Mouse (Mus musculus) spleen, embryonic (tissue): ENCODE measurements around the gene Mlc1.

Source experiments
- CTCF ChIA-PET: fragments of 350-600 bp; sonication (Branson Sonifier 250); formaldehyde crosslinking; loops from one replicate; lab custom pipeline; 2022; lab: Charles Lee

Gene Mlc1

DNA sequence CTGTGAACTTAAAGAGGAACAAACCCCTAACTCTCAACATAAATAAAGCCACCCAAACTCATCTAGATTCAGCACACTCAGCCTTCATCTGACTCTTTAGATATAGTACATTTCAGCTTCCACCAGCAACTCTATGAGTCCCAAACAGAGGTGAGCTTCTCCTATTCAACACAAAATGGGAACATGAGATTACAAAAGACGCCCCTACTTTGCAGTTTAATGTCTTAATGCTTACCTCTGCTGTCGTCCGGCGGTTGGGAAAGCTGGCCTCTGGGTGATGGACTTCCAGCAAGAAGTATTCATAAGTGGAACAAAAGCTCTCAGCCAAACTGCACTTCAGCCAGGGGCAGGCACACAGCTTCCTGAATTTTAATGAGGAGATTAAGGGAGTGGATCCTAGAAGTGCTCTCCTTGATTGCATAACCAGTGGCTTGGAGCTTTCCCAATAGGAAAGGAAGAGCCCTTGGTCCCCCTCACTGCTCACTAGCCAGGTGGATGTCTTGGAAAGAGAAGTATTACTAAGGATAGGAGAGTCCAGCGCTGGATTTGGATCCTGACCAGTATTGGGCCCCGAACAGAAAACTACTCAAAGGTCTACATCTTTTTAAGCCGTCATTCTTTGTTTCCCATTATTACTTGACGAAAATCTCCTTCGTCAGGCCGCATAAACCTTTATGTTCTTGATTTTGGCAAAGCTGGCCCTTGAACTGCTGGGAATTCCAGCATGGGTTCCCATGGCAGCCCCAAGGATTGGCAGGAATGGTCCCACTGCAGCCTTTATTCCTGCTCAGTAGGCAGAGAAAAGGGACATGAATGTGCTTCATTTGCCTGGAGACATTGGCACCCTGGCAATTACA lies at the start of gene Mlc1:
Gene Mlc1 (minus strand): TSS at position 727 of the 857 bp plus-strand sequence.
- CTCF ChIA-PET, result no interaction called here

DNA sequence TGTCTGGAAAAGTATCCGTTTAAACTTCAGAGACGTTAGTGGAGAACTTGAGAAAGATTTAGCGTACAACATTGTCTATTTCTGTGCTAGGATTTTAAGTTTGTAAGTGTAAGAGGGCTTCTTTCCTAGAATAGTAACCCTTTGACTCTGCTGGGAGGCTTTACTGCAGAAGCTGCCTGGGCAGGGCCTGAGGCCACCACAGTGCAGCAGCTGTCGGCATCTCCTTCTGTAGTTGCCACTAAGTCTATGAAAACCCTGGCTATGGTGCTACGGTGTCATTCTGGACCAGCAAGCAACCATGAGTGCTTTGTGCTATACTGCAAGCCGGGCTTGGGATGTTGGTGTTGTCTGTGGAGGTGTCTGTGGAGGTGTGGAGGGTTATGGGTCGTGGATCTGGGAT lies 41.7 kb upstream of the Mlc1 start:
- CTCF ChIA-PET, result no interaction called here

DNA sequence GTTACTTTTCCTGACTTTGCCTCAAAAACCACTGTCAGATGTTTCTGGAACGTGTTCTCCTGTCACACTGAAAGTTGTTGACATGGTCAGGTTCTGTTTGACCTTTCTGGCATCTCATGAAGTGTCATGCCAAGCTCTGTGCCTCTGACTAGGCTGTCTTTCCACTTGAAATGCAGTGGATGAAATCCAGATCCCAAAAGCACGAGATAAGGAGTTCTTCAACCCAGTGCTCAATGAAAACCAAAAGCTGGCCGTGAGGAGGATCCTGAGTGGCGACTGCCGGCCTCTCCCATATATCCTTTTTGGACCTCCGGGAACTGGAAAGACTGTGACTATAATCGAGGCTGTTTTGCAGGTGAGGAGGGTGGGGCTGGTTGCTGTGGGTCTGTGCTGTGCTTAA lies 41.3 kb upstream of the Mlc1 start:
- CTCF ChIA-PET, result no interaction called here

GRCm38 (mm10) chr15:89016722-89017121 lies 37.9 kb upstream of the Mlc1 start:
- CTCF ChIA-PET, result no interaction called here

- CTCF ChIA-PET, result interaction anchor here (0.6 kb wide), 1 partner anchor 203 kb away, joined by 5 read pairs; no protein-coding TSS in a partner anchor
Measured at GRCm38 (mm10) chr15:89007781-89008180, 29.0 kb upstream of the Mlc1 start.

DNA sequence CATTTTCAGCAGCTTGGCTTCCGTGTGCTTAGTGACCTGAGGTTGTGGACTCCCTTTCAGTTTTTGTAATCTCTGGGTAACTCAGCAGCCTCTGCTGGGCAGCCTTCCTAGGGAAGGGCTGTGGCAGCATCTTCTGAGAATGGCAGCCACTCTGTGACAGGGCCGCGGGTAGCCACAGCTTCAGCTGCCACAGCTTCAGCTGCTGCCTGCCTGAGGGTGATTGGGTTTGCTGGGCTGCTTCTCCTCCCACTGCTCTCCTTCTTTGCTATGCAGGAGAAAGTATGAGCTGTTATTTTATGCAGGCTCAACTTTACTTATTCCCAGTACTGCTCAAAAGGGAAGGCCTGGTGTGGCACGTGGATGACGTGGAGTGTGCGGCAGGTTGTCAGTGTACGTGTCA lies 28.2 kb upstream of the Mlc1 start:
- CTCF ChIA-PET, result interaction anchor here (0.6 kb wide), 1 partner anchor 203 kb away, joined by 5 read pairs; no protein-coding TSS in a partner anchor

DNA sequence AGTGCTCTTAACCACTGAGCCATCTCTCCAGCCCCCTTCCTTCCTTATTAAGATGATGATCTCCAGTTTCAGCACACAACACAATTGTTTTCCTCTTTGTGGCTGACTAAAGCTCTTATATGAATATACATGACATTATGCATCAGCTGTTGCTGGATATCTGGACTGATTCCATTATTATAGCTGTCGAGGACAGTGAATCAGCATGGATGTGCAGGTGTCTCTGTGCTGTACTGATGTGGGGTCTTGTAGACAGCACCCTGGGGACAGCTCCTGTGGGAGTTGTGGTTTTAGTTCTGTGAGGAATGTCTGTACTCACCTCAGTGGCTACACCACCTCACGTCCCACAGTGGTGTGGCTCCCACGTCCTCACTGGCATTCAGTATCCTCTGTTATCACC lies 22.4 kb upstream of the Mlc1 start:
- CTCF ChIA-PET, result no interaction called here

DNA sequence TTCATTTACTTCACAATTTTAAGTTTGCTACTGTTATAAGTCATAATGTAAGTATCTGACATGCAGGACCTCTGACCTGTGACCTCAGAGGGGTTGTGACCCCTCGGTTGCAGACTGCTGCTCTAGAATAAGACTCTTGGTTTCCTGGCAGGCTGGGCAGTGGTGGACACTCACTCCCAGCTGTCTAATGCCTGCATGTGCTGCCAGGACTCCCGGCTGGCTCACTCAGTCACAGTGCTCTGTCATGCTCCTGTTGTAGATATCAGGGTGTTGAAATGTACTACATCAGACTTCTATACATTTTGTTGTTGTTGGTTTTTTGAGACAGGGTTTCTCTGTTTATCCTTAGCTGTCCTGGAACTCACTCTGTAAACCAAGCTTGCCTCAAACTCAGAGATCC lies 21.6 kb upstream of the Mlc1 start:
- CTCF ChIA-PET, result no interaction called here

- CTCF ChIA-PET, result no interaction called here
Measured at GRCm38 (mm10) chr15:88999124-88999523, 20.3 kb upstream of the Mlc1 start.

- CTCF ChIA-PET, result no interaction called here
Measured at GRCm38 (mm10) chr15:88998636-88999035, 19.8 kb upstream of the Mlc1 start.

GRCm38 (mm10) chr15:88989236-88989635 lies 10.4 kb upstream of the Mlc1 start:
- CTCF ChIA-PET, result no interaction called here

DNA sequence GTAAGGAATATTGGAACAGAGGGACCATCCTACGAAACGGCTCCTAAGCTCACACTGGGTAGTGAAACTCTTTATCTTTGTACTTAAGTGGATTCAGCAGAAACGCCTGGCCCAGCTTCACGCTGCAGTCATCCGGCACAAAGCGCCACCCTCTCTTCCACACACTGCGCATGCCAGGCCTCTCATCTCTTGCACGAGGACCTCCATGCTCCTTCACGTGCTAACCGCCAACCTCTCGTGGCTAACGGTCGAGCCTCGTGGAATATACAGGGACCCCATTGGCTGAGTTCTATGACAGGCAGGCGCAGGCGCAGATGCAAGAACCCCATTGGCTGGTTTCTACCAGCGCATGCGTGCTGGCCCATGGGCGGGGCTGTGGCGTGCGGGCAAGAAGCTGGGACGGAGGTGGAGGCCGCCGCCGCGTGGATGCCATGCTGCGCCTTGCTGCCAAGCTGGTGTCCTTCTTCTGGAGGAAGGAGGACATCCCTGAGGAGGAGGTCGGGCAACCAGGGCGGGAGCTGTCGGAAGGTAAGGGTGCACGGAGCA lies 3.8 kb upstream of the Mlc1 start, which contains the start of gene Mov10l1:
Gene Mov10l1 (plus strand): TSS at position 376 of the 546 bp plus-strand sequence.
- CTCF ChIA-PET, result no interaction called here

DNA sequence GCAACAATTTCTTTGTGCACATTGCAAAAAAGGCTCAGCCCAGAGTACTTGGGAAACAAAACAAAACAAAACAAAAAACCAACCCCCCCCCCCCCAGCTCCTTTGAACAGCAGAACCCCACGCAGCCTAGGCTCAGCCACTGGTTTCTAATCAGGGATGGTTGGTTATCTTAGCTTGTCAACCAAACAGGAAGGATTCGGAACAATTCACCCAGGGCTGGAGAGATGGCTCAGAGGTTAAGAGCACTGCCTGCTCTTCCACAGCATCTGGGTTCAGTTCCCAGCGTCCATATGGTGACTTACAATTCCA lies 285 bp upstream of the Mlc1 start:
- CTCF ChIA-PET, result interaction anchor here (0.6 kb wide), 1 partner anchor 11 kb away, joined by 3 read pairs; no protein-coding TSS in a partner anchor

GRCm38 (mm10) chr15:88972300-88972699 lies 6.5 kb downstream of the Mlc1 start:
- CTCF ChIA-PET, result no interaction called here

- CTCF ChIA-PET, result no interaction called here
Measured at GRCm38 (mm10) chr15:88964070-88964578, 14.7 kb downstream of the Mlc1 start.

GRCm38 (mm10) chr15:88957522-88957921 lies 21.3 kb downstream of the Mlc1 start:
- CTCF ChIA-PET, result no interaction called here

DNA sequence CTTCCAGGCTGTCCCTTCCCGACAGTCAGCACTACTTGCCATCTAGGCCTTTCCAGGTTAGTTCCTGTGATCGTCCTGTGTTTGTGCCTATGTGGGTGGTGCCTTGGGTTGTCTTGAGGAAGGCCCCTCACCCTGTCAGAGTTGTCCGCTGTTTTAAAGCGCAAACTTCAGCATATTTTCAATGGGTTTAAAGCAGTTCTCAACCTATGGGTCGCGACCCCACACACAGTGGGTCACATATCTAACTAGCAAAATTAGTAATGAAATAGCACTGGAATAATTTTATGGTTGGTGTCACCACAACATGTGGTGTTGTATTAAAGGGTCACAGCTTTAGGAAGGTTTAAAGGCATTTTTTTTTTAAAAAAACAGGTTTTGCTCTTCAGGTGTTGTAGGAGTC lies 23.5 kb downstream of the Mlc1 start:
- CTCF ChIA-PET, result no interaction called here

GRCm38 (mm10) chr15:88954368-88955072 lies 24.3 kb downstream of the Mlc1 start, which contains the start of gene Ttll8:
Gene Ttll8 (minus strand): TSS chr15:88954418.
- CTCF ChIA-PET, result interaction anchor here (0.7 kb wide), 1 partner anchor 137 kb away, joined by 12 read pairs; no protein-coding TSS in a partner anchor

DNA sequence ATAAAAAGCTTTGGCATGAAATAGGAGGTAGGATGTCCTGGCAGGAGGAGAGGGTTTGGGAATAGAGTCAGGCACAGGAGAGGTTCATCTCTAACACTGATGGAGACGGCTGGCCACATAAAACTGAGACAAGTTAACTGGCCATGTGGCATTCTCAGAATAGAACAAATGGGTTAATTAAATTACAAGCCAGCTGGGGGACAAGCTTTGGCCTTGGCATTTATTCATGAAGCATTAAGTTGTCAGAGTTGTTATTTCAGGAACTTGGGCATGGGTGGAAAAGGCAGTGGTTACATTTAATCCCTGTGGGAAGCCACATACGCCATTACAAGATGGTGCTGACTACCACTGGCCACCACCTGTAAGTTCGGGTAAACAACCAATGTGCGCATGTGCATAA lies 27.6 kb downstream of the Mlc1 start:
- CTCF ChIA-PET, result no interaction called here

DNA sequence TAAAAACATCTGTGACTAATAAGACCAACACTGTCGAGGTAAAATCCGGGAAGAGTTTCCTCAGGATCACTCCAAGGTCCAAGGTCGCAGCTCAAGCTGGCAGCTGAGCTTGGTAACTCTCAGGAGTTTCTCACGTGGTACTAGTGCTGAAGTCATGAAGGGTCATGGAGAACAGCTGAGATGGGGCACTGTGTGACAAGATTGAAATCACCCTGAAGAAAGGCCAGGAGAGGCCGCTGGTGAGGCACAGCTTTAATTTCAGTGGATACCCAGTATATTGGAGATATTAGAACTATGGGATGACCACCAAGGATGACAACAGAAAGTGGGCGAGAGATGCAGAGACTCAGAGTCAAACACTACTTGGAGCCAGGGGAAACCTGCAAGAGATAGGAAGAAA lies 32.0 kb downstream of the Mlc1 start:
- CTCF ChIA-PET, result no interaction called here

DNA sequence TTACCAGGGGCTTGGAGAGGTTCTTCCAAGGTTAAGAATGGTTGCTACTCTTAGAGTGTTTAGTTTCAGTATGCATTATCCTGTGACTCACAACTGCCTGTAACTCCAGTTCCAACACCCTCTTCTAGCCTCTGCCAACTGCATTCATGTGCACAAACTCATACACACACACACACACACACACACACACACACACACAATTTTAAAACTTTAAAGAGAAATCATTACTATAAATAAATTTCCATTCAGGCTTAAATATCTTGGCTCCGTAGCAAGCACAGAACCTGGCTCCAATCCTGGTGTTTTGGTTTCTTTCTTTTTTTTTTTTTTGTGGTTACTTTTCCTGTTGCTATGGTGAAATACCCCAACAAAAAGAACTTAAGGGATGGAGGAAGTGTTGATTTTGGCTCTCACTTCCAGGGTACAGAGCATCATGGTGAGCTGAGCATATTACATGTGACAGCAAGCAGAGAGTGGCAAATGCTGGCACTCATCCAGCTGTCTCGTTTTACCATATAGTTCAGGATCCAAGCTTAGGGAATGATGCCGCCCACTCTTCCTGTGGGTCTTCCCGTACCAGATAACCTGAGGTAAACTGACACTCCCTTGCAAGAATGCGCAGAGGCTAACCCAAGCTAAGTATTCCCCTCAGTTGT lies 34.8 kb downstream of the Mlc1 start:
- CTCF ChIA-PET, result no interaction called here

DNA sequence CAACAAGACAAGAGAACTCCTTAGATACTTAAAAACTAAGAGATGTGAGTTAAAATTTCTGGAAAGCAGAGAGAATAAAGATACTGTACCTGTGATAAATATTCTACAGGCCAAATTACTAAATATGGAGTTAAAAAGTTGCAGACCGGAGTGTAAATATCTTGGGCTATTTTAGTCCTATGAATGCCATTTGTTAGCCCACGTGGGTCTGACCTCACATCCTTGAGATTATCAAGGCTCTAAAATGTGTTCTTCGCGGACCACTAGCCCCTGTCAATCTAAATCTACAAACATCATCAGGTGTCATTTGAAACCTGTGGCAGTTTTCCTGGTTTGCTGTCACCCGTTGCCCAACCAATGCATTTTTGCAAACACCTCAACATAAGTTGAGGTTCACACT lies 36.0 kb downstream of the Mlc1 start:
- CTCF ChIA-PET, result no interaction called here
